Mouse (Mus musculus): ENCODE measurements around the gene Slc6a9. TPM values are rescaled to one million over a fixed set of nuclear protein-coding genes. Genes with fewer than 3 reads are reported as not detected.

Gene Slc6a9
- polyA plus RNA-seq, 1 experiment from 2014 or later: 53.7 TPM

DNA sequence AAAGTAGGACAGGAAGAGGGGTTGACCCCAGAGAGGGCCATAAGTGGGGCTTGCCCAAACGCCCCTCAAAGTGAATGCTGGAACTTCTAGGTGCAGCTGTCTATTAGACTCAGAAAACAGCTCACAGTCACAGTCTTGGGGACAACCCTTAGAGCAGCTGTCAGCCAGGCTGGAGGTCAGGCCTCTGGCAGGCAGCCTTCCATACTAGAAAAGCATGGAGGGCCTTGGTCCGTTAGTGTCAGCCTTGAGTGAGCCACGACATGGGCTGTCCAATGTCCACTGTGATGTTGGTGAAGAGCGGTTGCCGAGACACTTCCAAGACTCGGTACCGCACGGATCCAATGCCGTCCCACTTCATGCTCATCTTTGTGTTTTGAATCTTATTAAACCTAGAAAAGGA, 39.3 kb downstream of the Slc6a9 start:
- no peak for ATAC-seq (ENCODE audit: low read depth)
- no peak overlapping the region for H3K4me2 ChIP-seq (ENCODE audit: low read depth, low read length)
- no peak overlapping the region for H3K4me3 ChIP-seq (ENCODE audit: low read depth, low read length)
- WGBS (ENCODE audit: insufficient replicate concordance): 84% methylated on average over 9 of the region's 9 CpGs
- H3K27me3 ChIP-seq (ENCODE audit: control insufficient read depth, insufficient read depth, low read depth, low read length): no peaks in the 10 kb centered on the region; the same call in 1 of the 2 replicates
- H3K36me3 ChIP-seq (ENCODE audit: control insufficient read depth, insufficient read depth): peaks cover 11% of the 10 kb centered on the region
- H3K4me1 ChIP-seq (ENCODE audit: control insufficient read depth, low read depth, low read length): peaks cover 24% of the 10 kb centered on the region
- no peaks in the 10 kb centered on the region for H3K9me3 ChIP-seq (replicated peaks; ENCODE audit: control insufficient read depth, low read length)
- H3K27ac ChIP-seq (ENCODE audit: low read length): no peak overlapping the region
- H3K9ac ChIP-seq (ENCODE audit: low read depth, low read length): no peak overlapping the region

GRCm38 (mm10) chr4:117878301-117878700, 44.0 kb downstream of the Slc6a9 start:
- Histone ChIP-seq H3K27ac (ENCODE audit: low read length) (no peak overlapping the region), H3K4me3 (ENCODE audit: low read depth, low read length) (no peak overlapping the region), H3K9me3 (replicated peaks; ENCODE audit: control insufficient read depth, low read length) (no peaks in the 10 kb centered on the region), H3K4me1 (ENCODE audit: control insufficient read depth, low read depth, low read length) (peaks cover 7% of the 10 kb centered on the region), H3K4me2 (ENCODE audit: low read depth, low read length) (no peak overlapping the region), H3K36me3 (ENCODE audit: control insufficient read depth, insufficient read depth) (no peaks in the 10 kb centered on the region), H3K9ac (ENCODE audit: low read depth, low read length) (no peak overlapping the region), H3K27me3 (ENCODE audit: control insufficient read depth, insufficient read depth, low read depth, low read length) (peaks cover 36% of the 10 kb centered on the region)
- no peak for ATAC-seq (ENCODE audit: low read depth)
- 74% methylated on average over 10 of the region's 10 CpGs for WGBS (ENCODE audit: insufficient replicate concordance)

- H3K27me3 ChIP-seq (ENCODE audit: control insufficient read depth, insufficient read depth, low read depth, low read length): peaks cover 40% of the 10 kb centered on the region
- no peak overlapping the region for H3K9ac ChIP-seq (ENCODE audit: low read depth, low read length)
- no peak overlapping the region for H3K27ac ChIP-seq (ENCODE audit: low read length)
- peaks cover 11% of the 10 kb centered on the region for H3K4me1 ChIP-seq (ENCODE audit: control insufficient read depth, low read depth, low read length)
- H3K4me3 ChIP-seq (ENCODE audit: low read depth, low read length): no peak overlapping the region
- WGBS (ENCODE audit: insufficient replicate concordance): 49% methylated on average over 5 of the region's 5 CpGs
- no peaks in the 10 kb centered on the region for H3K36me3 ChIP-seq (ENCODE audit: control insufficient read depth, insufficient read depth)
- ATAC-seq (ENCODE audit: low read depth): no peak
- no peaks in the 10 kb centered on the region for H3K9me3 ChIP-seq (replicated peaks; ENCODE audit: control insufficient read depth, low read length)
- no peak overlapping the region for H3K4me2 ChIP-seq (ENCODE audit: low read depth, low read length)
These were observed 44.4 kb downstream of the Slc6a9 start for GRCm38 (mm10) chr4:117878703-117879102.

DNA sequence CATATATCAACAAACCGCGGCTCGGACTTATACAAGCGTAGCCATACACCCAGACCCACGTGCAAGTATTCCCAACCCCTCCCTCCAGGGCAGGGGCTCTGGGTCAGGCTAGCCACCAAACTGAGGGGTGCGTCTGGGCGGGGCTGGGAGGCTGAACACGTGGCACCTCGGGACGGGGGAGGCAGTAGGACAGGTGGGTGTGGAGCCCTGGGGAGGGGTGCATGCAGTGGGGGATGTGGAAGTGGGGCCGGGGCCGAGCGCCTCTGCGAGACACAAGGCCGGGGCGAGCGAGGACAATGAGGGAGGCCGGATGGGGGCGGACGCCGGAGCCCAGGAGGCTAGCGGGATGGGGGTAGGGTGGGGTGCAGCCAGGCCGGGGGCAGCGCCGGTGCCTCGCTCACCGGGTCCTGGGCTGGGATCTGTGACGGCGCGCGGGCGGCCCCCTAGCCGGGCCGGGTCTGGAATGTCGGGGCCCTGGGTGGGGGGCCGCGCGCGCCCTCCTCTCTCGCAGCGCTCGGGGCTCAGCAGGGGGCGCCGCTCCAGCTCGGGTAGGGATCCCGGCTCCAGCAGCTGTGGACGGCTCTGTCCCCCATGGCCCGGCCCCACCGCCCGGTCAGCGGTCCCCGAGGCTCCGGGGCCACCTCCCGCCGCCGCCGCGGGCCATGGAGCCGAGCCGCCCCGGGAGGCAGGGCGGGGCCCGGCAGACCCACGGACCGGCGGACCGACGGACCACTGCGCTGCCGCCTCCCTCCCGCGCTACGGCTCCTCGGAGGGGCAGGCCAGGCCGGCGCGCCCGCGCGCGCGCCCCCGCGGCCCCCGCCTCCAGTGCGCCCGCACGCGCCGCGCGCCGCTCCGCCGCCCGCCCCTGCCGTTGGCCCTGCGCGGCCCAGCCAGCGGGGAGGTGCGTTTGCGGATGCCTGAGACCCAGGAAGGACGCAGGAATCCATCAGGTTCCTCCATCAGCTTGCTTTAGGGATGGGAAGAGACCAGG, 48.7 kb downstream of the Slc6a9 start, which contains the start of gene B4galt2:
Gene B4galt2, minus strand, starts transcription at position 787 of the 991 bp plus-strand sequence.
- no peak for ATAC-seq (ENCODE audit: low read depth)
- 2% methylated on average over 100 of the region's 103 CpGs for WGBS (ENCODE audit: insufficient replicate concordance)
- Histone ChIP-seq H3K4me3 (ENCODE audit: low read depth, low read length) (peak within 1 kb of the TSS; percentile 57), H3K9ac (ENCODE audit: low read depth, low read length) (peak within 1 kb of the TSS; percentile 61), H3K4me2 (ENCODE audit: low read depth, low read length) (peak within 1 kb of the TSS; percentile 73), H3K27me3 (ENCODE audit: control insufficient read depth, insufficient read depth, low read depth, low read length) (peaks cover 49% of the 10 kb centered on the region), H3K9me3 (replicated peaks; ENCODE audit: control insufficient read depth, low read length) (no peaks in the 10 kb centered on the region), H3K4me1 (ENCODE audit: control insufficient read depth, low read depth, low read length) (peaks cover 26% of the 10 kb centered on the region), H3K27ac (ENCODE audit: low read length) (no peak within 1 kb of the TSS), H3K36me3 (ENCODE audit: control insufficient read depth, insufficient read depth) (peaks cover 19% of the 10 kb centered on the region)

DNA sequence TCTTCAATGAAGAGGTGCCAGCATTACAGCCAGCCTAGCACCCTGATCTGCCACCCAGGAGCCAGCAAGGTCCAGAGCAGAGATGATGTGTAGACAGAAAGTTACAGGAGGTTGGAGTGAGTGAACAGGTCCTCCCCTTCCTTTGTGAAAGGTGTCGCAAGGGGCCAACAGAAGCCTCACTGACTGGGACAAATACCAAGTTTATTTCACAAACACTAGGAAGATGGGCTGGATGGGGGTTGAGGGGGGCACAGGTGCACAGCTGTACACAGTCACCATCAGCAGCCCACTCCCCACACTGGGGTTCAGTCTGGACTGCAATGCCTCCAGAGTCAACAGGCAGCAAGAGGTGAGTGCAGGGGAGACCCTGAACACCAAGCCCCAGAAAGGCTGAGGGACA, 49.8 kb downstream of the Slc6a9 start:
- no peak overlapping the region for H3K27ac ChIP-seq (ENCODE audit: low read length)
- H3K36me3 ChIP-seq (ENCODE audit: control insufficient read depth, insufficient read depth): peaks cover 19% of the 10 kb centered on the region
- no peak overlapping the region for H3K4me3 ChIP-seq (ENCODE audit: low read depth, low read length)
- no peak overlapping the region for H3K4me2 ChIP-seq (ENCODE audit: low read depth, low read length)
- ATAC-seq (ENCODE audit: low read depth): no peak
- H3K9ac ChIP-seq (ENCODE audit: low read depth, low read length): no peak overlapping the region; the same call in 1 of the 2 replicates
- H3K4me1 ChIP-seq (ENCODE audit: control insufficient read depth, low read depth, low read length): peaks cover 26% of the 10 kb centered on the region
- no peaks in the 10 kb centered on the region for H3K9me3 ChIP-seq (replicated peaks; ENCODE audit: control insufficient read depth, low read length)
- H3K27me3 ChIP-seq (ENCODE audit: control insufficient read depth, insufficient read depth, low read depth, low read length): peaks cover 47% of the 10 kb centered on the region
- WGBS (ENCODE audit: insufficient replicate concordance): 75% methylated on average over 1 of the region's 1 CpGs

- Histone ChIP-seq H3K9ac (ENCODE audit: low read depth, low read length) (no peak overlapping the region), H3K4me1 (ENCODE audit: control insufficient read depth, low read depth, low read length) (peaks cover 26% of the 10 kb centered on the region), H3K27ac (ENCODE audit: low read length) (no peak overlapping the region), H3K9me3 (replicated peaks; ENCODE audit: control insufficient read depth, low read length) (no peaks in the 10 kb centered on the region), H3K27me3 (ENCODE audit: control insufficient read depth, insufficient read depth, low read depth, low read length) (peaks cover 44% of the 10 kb centered on the region), H3K4me3 (ENCODE audit: low read depth, low read length) (no peak overlapping the region), H3K36me3 (ENCODE audit: control insufficient read depth, insufficient read depth) (peaks cover 19% of the 10 kb centered on the region), H3K4me2 (ENCODE audit: low read depth, low read length) (no peak overlapping the region)
- WGBS (ENCODE audit: insufficient replicate concordance): 85% methylated on average over 10 of the region's 10 CpGs
- ATAC-seq (ENCODE audit: low read depth): no peak
These were observed 50.8 kb downstream of the Slc6a9 start for GRCm38 (mm10) chr4:117885093-117885492.

DNA sequence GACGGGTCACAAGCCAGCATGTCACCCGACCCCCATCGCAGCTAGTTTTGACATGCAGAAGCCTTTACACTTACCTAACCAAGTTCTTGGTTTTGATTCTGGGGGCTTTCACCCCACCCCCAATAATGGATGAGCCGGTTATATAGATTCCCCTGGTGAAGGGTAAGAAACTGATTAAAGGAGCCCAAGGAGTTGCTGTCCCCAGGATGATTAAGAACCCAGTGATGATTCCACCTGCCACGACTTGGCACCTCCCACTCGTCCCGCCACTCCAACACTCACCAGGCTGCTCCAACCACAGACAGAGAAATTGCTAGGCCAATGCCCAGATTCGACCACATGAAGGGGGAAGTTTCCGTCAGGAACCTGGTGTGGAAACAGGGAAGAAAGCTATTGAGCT, 51.7 kb downstream of the Slc6a9 start:
- H3K9ac ChIP-seq (ENCODE audit: low read depth, low read length): peak overlapping the region; percentile 98

DNA sequence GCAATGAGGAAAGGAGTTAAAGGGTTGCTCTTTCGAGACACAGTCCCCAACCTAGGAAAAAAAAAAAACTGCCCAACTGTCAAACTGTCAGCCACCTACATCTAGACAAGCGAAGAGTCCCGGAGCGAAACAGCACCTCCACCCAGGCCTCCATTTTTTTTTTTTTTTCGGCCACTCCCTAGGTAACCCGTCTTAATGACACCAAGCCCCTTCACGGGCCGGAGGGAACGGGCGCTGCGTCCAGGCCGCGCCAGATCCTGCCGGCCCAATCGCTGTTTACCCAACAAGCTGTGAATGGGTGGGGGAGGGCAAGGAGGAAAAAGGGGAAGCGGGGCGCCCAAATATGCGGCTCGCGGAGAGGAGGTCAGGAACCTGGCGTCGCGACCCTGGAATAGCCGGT, 52.3 kb downstream of the Slc6a9 start:
- peak; percentile 44 for ATAC-seq (ENCODE audit: low read depth)
- peak overlapping the region; percentile 82 for H3K4me2 ChIP-seq (ENCODE audit: low read depth, low read length)
- peak overlapping the region; percentile 90 for H3K27ac ChIP-seq (ENCODE audit: low read length)
- H3K27me3 ChIP-seq (ENCODE audit: control insufficient read depth, insufficient read depth, low read depth, low read length): peaks cover 29% of the 10 kb centered on the region
- peaks cover 33% of the 10 kb centered on the region for H3K4me1 ChIP-seq (ENCODE audit: control insufficient read depth, low read depth, low read length)
- H3K4me3 ChIP-seq (ENCODE audit: low read depth, low read length): peak overlapping the region; percentile 98
- no peaks in the 10 kb centered on the region for H3K9me3 ChIP-seq (replicated peaks; ENCODE audit: control insufficient read depth, low read length)
- peak overlapping the region; percentile 98 for H3K9ac ChIP-seq (ENCODE audit: low read depth, low read length)
- peaks cover 19% of the 10 kb centered on the region for H3K36me3 ChIP-seq (ENCODE audit: control insufficient read depth, insufficient read depth)
- WGBS (ENCODE audit: insufficient replicate concordance): under 1% methylated on average over 23 of the region's 24 CpGs

More for the DNA sequence above, 51.7 kb downstream of the Slc6a9 start:
- 68% methylated on average over 9 of the region's 9 CpGs for WGBS (ENCODE audit: insufficient replicate concordance)
- peak overlapping the region; percentile 98 for H3K4me3 ChIP-seq (ENCODE audit: low read depth, low read length)
- H3K27ac ChIP-seq (ENCODE audit: low read length): peak overlapping the region; percentile 90; the same call in 1 of the 2 replicates
- H3K9me3 ChIP-seq (replicated peaks; ENCODE audit: control insufficient read depth, low read length): no peaks in the 10 kb centered on the region
- peak overlapping the region; percentile 82 for H3K4me2 ChIP-seq (ENCODE audit: low read depth, low read length)
- peaks cover 19% of the 10 kb centered on the region for H3K36me3 ChIP-seq (ENCODE audit: control insufficient read depth, insufficient read depth)
- peaks cover 36% of the 10 kb centered on the region for H3K27me3 ChIP-seq (ENCODE audit: control insufficient read depth, insufficient read depth, low read depth, low read length)
- H3K4me1 ChIP-seq (ENCODE audit: control insufficient read depth, low read depth, low read length): peaks cover 29% of the 10 kb centered on the region
- no peak for ATAC-seq (ENCODE audit: low read depth)

DNA sequence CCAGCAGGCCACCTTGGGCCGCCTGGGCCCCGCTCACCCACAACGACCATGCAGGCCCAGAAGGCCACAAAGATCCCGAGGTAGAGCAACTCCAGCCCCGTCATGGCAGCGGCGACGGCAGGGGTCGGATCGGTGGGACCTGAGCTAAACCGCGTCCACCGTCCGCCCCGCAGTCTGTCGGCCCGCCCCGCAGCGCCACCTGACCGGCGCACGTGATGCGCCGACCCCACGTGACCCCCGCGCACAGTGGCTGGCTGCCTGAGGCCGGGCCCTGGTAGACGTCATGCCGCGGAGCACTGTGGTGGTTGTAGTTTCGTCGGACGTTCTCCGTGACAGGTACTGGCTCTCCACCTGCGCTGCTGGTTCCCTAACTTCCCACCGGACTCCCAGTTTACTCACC, 52.8 kb downstream of the Slc6a9 start, which contains the start of gene Atp6v0b:
Gene Atp6v0b, minus strand, starts transcription at position 201 of the 400 bp plus-strand sequence.
- Histone ChIP-seq H3K4me1 (ENCODE audit: control insufficient read depth, low read depth, low read length) (peaks cover 35% of the 10 kb centered on the region), H3K27me3 (ENCODE audit: control insufficient read depth, insufficient read depth, low read depth, low read length) (peaks cover 24% of the 10 kb centered on the region), H3K9ac (ENCODE audit: low read depth, low read length) (peak within 1 kb of the TSS; percentile 98), H3K27ac (ENCODE audit: low read length) (peak within 1 kb of the TSS; percentile 90), H3K4me3 (ENCODE audit: low read depth, low read length) (peak within 1 kb of the TSS; percentile 98), H3K4me2 (ENCODE audit: low read depth, low read length) (peak within 1 kb of the TSS; percentile 82), H3K9me3 (replicated peaks; ENCODE audit: control insufficient read depth, low read length) (no peaks in the 10 kb centered on the region), H3K36me3 (ENCODE audit: control insufficient read depth, insufficient read depth) (peaks cover 19% of the 10 kb centered on the region)
- WGBS (ENCODE audit: insufficient replicate concordance): under 1% methylated on average over 37 of the region's 37 CpGs
- ATAC-seq (ENCODE audit: low read depth): peak; percentile 92
